Mouse (Mus musculus): ENCODE results near the gene Gpr88.
"Not testable (repeated sequence)": the region's sequence is repeated elsewhere in the genome, so short reads cannot be mapped to it uniquely, and the experiment has no call there.

Gpr88 gene

GRCm38 (mm10) chr3:116242685-116243084, 10.6 kb downstream of the Gpr88 start:
- no peak for DNase-seq (ENCODE audit: low read depth, low spot score)

GRCm38 (mm10) chr3:116237527-116237926, 15.8 kb downstream of the Gpr88 start:
- DNase-seq (ENCODE audit: low read depth, low spot score): no peak

DNA sequence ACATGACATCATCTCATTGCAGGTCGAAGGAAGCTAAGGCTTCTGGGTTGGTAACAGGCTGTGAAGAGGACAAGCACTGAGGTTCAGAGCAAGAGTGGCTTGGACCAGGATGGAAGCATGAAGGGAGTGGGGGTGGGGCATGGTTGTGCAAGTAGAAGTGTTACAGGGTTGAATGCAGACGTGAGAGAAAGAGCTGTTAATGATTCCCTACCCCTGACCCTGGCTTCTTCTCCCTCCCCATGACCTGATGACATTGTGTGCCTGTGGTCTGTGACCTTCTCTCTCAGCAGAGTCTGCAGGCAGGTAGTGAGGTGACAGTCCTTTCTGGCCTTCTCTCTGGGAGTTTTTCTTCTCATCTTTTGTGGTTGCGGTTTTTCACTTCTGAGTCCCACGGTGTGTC, 16.4 kb downstream of the Gpr88 start:
- DNase-seq (ENCODE audit: low read depth, low spot score): no peak

DNA sequence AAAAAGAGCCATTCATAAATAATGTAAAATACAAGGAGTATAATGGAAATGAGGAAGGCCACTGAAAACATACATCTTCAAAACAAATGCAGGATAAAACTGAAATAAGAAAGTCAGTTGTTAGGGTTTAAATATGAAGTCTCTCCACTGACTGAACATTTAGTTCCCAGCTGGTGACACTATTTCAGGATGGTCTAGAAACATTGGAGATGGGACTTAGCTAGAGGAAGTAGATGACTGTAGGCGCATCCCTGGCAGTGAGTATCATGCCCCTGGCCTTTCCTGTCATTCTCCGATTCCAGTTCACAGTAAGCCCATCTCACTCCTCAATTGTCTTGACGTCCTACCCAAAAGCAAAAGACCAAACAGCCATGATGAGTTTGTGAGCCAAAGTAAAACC, 19.8 kb downstream of the Gpr88 start:
- no peak for DNase-seq (ENCODE audit: low read depth, low spot score)

DNA sequence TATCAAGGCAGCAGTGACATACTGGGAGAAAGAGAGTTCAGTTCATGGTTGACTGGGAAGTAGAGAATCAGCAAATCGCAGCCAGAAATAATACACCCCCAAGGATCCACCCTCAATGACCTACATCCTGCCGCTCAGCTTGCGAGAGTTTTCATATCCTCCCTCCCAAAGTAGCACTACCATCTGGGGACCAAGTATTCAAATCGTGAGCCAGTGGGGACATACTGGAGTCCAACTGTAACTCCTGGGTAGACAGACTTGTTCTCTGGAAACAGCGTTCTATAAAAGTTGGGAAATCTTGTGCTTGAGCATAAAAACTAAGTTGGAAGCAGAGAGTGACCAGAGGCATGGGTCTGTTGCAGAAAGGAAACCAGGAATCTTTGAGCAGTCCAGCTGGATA, 20.5 kb downstream of the Gpr88 start:
- no peak for DNase-seq (ENCODE audit: low read depth, low spot score)

- DNase-seq (ENCODE audit: low read depth, low spot score): no peak
Observed at GRCm38 (mm10) chr3:116229336-116229735, 24.0 kb downstream of the Gpr88 start.

DNA sequence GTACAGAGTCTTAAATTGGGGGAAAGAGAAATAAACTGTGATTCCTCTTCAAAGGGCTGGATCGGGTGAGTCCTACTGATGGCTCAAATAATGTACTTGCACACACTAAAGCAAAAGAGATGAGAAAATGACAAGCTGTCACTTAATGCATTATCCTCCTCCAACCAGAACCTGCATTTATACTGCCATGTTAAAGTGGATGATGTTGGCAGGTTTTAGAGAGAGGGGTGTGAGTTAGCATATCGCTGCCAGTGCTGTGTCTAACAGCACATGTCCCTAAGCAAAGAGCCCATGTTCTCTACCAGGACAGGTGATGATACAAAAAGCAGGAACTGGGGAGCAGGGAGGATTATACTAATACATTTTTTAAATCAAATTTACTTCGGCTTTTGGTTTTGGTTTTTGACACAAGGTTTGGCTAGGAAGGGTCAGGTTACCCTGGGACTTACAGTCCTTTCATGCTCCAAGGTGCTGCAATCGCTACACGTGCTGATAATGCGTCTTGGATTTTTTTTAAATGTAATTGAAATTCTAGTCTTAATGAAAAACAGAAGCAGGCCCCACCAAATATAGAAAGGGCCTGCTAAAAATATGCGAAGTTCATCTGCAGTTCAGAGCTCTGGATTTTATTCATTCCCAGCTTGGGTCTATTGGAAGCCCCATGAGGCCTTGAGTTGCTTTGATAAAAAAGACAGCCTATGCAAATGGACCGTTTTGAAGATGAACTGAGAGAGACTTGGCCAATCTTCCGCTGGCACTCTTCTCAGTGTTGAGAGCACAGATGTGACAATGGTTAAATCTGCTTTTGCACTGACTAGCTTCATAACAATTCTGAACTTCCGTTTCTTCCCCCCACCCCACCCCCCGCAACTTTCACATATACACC, 24.7 kb downstream of the Gpr88 start:
- DNase-seq (ENCODE audit: low read depth, low spot score): no peak

DNA sequence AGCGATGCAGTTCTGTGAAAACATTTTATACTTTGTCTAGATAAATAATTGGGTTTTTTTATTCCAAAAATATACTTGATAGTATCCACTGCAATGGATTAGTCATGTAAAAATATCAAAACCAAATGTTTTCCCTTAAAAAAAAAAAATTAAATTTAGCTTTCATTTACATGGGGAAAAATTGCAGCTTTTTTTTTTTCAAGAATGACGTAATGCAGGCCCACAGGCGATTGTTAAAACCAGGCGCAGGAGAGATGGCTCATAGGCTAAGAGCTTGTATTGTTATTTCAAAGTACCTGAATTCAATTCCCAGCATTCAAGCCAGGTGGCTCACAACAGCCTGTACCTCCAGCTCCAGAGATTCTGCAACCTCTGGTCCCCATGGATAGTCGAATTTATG, 25.9 kb downstream of the Gpr88 start:
- DNase-seq (ENCODE audit: low read depth, low spot score): no peak

DNA sequence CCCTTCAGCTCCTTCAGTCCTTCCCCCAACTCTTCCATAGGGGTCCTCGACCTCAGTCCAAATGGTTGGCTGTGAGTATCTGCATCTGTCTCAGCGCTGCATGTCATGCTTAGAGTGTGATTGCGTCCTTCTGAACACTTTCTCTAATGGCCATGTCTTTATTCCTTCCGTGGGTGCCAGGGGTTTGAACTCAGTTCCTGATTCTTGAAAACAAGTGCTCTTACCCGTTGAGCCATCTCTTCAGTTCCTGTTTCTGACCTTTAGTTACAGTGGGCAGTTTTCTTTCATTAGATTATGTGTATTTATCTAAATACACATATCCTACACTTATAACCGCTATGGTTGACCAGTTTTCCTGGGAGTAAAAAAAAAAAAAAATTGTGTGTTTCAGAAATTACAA, 26.4 kb downstream of the Gpr88 start:
- no peak for DNase-seq (ENCODE audit: low read depth, low spot score)

- no peak for DNase-seq (ENCODE audit: low read depth, low spot score)
Observed at GRCm38 (mm10) chr3:116222511-116223243, 30.6 kb downstream of the Gpr88 start.

GRCm38 (mm10) chr3:116221686-116222010, 31.7 kb downstream of the Gpr88 start:
- no peak for DNase-seq (ENCODE audit: low read depth, low spot score)

- DNase-seq (ENCODE audit: low read depth, low spot score): no peak
Observed at GRCm38 (mm10) chr3:116220980-116221685, 32.2 kb downstream of the Gpr88 start.

DNA sequence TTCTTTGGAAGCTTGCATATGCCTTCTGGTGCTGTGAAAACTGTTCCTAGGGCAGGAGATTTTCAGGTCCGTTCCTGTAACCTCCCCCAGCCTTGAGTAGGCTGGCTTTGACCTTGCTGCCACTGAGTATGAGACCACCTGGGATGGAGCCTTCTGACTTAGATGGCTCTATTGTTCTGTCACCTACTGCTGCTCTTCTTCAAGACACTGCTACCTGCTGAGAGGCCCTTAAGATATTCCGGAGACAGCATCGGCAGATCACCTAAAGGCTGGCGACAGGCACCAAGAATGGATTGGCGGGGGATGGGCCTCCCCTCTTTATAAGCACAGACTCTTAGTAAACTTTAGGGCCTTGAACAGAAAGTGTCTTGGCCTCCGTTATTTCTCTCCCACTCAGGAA, 35.9 kb downstream of the Gpr88 start:
- DNase-seq (ENCODE audit: low read depth, low spot score): not testable (repeated sequence)

DNA sequence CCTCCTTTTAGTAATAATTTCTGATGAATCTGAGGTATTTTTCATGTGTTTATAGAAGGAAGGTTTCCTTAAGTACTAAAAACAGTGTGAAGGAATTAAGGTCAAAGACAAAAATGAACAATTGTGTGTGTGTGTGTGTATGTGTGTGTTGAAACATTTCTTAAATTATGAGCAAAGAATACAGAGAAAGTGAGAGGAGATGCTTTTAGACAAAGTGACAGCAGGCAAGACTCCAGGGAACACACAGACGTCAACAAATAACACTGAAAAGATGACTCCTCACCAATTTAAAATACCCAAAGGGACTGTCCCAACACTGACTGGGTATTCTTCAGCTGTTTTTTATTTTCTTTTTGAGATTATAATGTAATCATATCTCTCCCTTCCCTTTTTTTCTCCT, 37.0 kb downstream of the Gpr88 start:
- no peak for DNase-seq (ENCODE audit: low read depth, low spot score)

- DNase-seq (ENCODE audit: low read depth, low spot score): no peak
Observed at GRCm38 (mm10) chr3:116211639-116212038, 41.7 kb downstream of the Gpr88 start.

- DNase-seq (ENCODE audit: low read depth, low spot score): no peak
Observed at GRCm38 (mm10) chr3:116210720-116211121, 42.6 kb downstream of the Gpr88 start.

GRCm38 (mm10) chr3:116209214-116209613, 44.1 kb downstream of the Gpr88 start:
- no peak for DNase-seq (ENCODE audit: low read depth, low spot score)

GRCm38 (mm10) chr3:116206306-116206834, 46.9 kb downstream of the Gpr88 start:
- DNase-seq (ENCODE audit: low read depth, low spot score): no peak

GRCm38 (mm10) chr3:116205346-116206219, 47.7 kb downstream of the Gpr88 start:
- no peak for DNase-seq (ENCODE audit: low read depth, low spot score)

DNA sequence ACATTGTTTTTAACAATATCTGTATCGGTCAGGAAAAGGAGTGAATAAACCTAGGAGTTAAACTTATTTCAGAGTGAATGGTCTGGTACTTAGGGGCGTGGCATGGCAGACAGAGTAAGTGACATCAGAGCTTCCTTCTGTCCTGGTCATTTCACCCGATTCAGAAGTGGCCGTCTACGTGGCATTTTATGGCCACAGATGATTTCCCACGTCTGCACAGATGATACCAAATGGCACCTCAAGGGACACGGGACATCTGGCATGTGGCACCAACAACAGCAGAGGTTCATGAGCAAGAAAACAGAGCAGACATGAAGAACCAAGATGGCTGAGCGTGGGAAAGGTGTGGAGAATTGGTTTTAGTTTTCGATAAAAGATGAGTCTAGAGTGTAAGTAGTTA, 48.7 kb downstream of the Gpr88 start:
- DNase-seq (ENCODE audit: low read depth, low spot score): no peak

GRCm38 (mm10) chr3:116203942-116204341, 49.4 kb downstream of the Gpr88 start:
- no peak for DNase-seq (ENCODE audit: low read depth, low spot score)

Data from telencephalon, adult 2 months (tissue).